Comparison of ENCODE assay signal across 9 mouse cellular contexts in genomic region chr6:84094998-84095397, GRCm38 (mm10).
DNase-seq lines count a peak whose midpoint lies in the region; TF ChIP-seq lines count a peak whose summit lies in the region.
"Had no signal": no experiment of that assay in that cellular context is flagged by ENCODE, and none has a peak within 500 bp of the region (broad histone marks: within the 10 kb centered on the region; RNA-seq: fewer than 3 reads in every experiment).

No protein-coding gene starts in this region.

- H3K79me2 ChIP-seq in MEL (ENCODE audit: control insufficient read depth, insufficient read depth, low read length, poor library complexity): no peaks in the 10 kb centered on the region

- peak; percentile 28 for TF ChIP-seq RAD21 in MEL (IDR thresholded peaks at IDR 0.05; ENCODE audit: low read depth, low read length)

- TF ChIP-seq EP300 in MEL (IDR thresholded peaks at IDR 0.05; ENCODE audit: low read depth in 1 of 2, low read length in 2 of 2): peak in 1 of 2 experiments; percentile 13; a peak in 1 of 4 replicates

- no peak for TF ChIP-seq POLR2A in MEL (IDR thresholded peaks at IDR 0.05; ENCODE audit: control insufficient read depth in 1 of 2, insufficient read depth in 1 of 2, low read depth in 1 of 2, low read length in 2 of 2, poor library complexity in 1 of 2)
- no peak for TF ChIP-seq POLR2A in lung, adult 2 months (IDR thresholded peaks at IDR 0.05; ENCODE audit: borderline replicate concordance, extremely low read depth, low read depth, low read length)

- H3K4me1 ChIP-seq in MEL (ENCODE audit: control insufficient read depth in 1 of 2, insufficient read depth in 2 of 2, low read length in 2 of 2): no peaks in the 10 kb centered on the region
- no peaks in the 10 kb centered on the region for H3K4me1 ChIP-seq in lung, adult 2 months (ENCODE audit: control insufficient read depth, insufficient read depth, low read length)
- H3K4me1 ChIP-seq: heart, embryonic 15.5 days had no signal

- WGBS in lung, adult 2 months: 29% methylated on average over 7 of the region's 7 CpGs

- H3K9me3 ChIP-seq in MEL (replicated peaks; ENCODE audit: insufficient read depth, low read length): no peaks in the 10 kb centered on the region
- H3K9me3 ChIP-seq: heart, embryonic 15.5 days had no signal

- H3K4me3 ChIP-seq in MEL (ENCODE audit: control insufficient read depth in 1 of 2, insufficient read depth in 1 of 2, low read depth in 2 of 2, low read length in 2 of 2): no peak overlapping the region
- H3K4me3 ChIP-seq in lung, adult 2 months (replicated peaks; ENCODE audit: extremely low read depth, low read depth, low read length): no peak overlapping the region
- H3K4me3 ChIP-seq: heart, embryonic 15.5 days had no signal

- H3K9ac ChIP-seq in MEL (ENCODE audit: control insufficient read depth, low read depth, low read length, poor library complexity, severe bottlenecking): no peak overlapping the region
- H3K9ac ChIP-seq: heart, embryonic 15.5 days had no signal

- no peak overlapping the region for H3K27ac ChIP-seq in MEL (ENCODE audit: control insufficient read depth, low read depth, low read length)
- H3K27ac ChIP-seq: heart, embryonic 15.5 days had no signal

- no peaks in the 10 kb centered on the region for H3K27me3 ChIP-seq in MEL (ENCODE audit: control insufficient read depth in 1 of 2, insufficient read depth in 2 of 2, low read length in 2 of 2)
- H3K27me3 ChIP-seq: heart, embryonic 15.5 days had no signal

- DNase-seq in A20 (ENCODE audit: low read depth, low spot score) (peak; percentile 40), MEL (ENCODE audit: low read depth, low spot score) (peak; percentile 80)
- peak; percentile 66 for DNase-seq in cerebellum, adult 9-10 months
- DNase-seq in frontal cortex, postnatal 36 days (ENCODE audit: low spot score in 2 of 2): peak; percentile 72 to 83
- peak; percentile 86 for DNase-seq in layer of hippocampus, adult 11-12 months (ENCODE audit: low spot score)
- DNase-seq in lung, adult 2 months: peak; percentile 72
- peak; percentile 53 for DNase-seq in retina, postnatal 7 days (ENCODE audit: low read depth, low spot score)
- peak; percentile 91 for DNase-seq in thymus, postnatal 4 days

- peak; percentile 77 to 98 (median 84) for TF ChIP-seq CTCF in MEL (IDR thresholded peaks at IDR 0.05 in 2 of 3, conservative IDR thresholded peaks at IDR 0.05 in 1 of 3; ENCODE audit: control insufficient read depth in 1 of 3, insufficient read depth in 1 of 3, low read depth in 2 of 3, low read length in 3 of 3, poor library complexity in 1 of 3, severe bottlenecking in 1 of 3)
- TF ChIP-seq CTCF in lung, adult 2 months (IDR thresholded peaks at IDR 0.05; ENCODE audit: insufficient read depth, low read length): peak; percentile 82

- no peaks in the 10 kb centered on the region for H3K36me3 ChIP-seq in MEL (ENCODE audit: control insufficient read depth in 1 of 2, insufficient read depth in 2 of 2, low read length in 2 of 2)

TF ChIP-seq in MEL, 35 proteins besides CTCF, POLR2A, EP300 and RAD21:
- TF ChIP-seq ZNF384 (IDR thresholded peaks at IDR 0.05; ENCODE audit: low read depth, low read length): no peak
- peak; percentile 63 for TF ChIP-seq SMC3 (IDR thresholded peaks at IDR 0.05; ENCODE audit: low read depth, low read length)
- TF ChIP-seq ZC3H11A (IDR thresholded peaks at IDR 0.05; ENCODE audit: low read depth, low read length): peak; percentile 29; the same call in 1 of the 2 replicates
- no peak for TF ChIP-seq USF1 (IDR thresholded peaks at IDR 0.05; ENCODE audit: low read depth, low read length)
- TF ChIP-seq GATA1 (IDR thresholded peaks at IDR 0.05; ENCODE audit: low read depth, low read length): peak; percentile 76
TF ChIP-seq in MEL: peak in this region for 3.

Comparison
In these comparisons a context has a peak if more than half of its experiments do, and no peak if none do; other contexts are left out.
1. DNase-seq: peak in every context shown above with its lines; median percentile 91 in thymus, postnatal 4 days; 86 in layer of hippocampus, adult 11-12 months; 80 in MEL; 78 in frontal cortex, postnatal 36 days; 72 in lung, adult 2 months; 66 in cerebellum, adult 9-10 months; 53 in retina, postnatal 7 days; 40 in A20.